ENCODE assay signal across 12 mouse cellular contexts in genomic region chr11:85850758-85851157, GRCm38 (mm10). TPM values are rescaled to one million over a fixed set of nuclear protein-coding genes. Genes with fewer than 3 reads are reported as not detected.
DNase-seq lines count a peak whose midpoint lies in the region; ATAC-seq and TF ChIP-seq lines count a peak whose summit lies in the region.
"Had no signal": no experiment of that assay in that cellular context is flagged by ENCODE, and none has a peak within 500 bp of the region (broad histone marks: within the 10 kb centered on the region; RNA-seq: fewer than 3 reads in every experiment).

No protein-coding gene starts in this region.

- no peak overlapping the region for H3K27ac ChIP-seq in kidney, embryonic 15.5 days
- no peak overlapping the region for H3K27ac ChIP-seq in thymus, adult 2 months (ENCODE audit: control insufficient read depth, insufficient read depth, low read length)

- no peaks in the 10 kb centered on the region for H3K36me3 ChIP-seq in kidney, embryonic 15.5 days
- H3K36me3 ChIP-seq in thymus, adult 2 months (ENCODE audit: control insufficient read depth, insufficient read depth, low read length): no peaks in the 10 kb centered on the region

- TF ChIP-seq CTCF in thymus, adult 2 months (IDR thresholded peaks at IDR 0.05; ENCODE audit: borderline replicate concordance, control insufficient read depth, extremely low read depth, insufficient read depth, low read length, poor library complexity): no peak

- H3K9ac ChIP-seq in kidney, embryonic 15.5 days: no peak overlapping the region

- ATAC-seq in kidney, embryonic 15.5 days (replicated peaks; ENCODE audit: low FRiP score): no peak
- ATAC-seq: CD4-positive, CD25-positive, alpha-beta regulatory T cell, adult 4 months had no signal

- H3K4me3 ChIP-seq in kidney, embryonic 15.5 days (replicated peaks): no peak overlapping the region
- no peak overlapping the region for H3K4me3 ChIP-seq in thymus, adult 2 months (ENCODE audit: control insufficient read depth, insufficient read depth, low read length)

- peaks cover 15% of the 10 kb centered on the region for H3K27me3 ChIP-seq in kidney, embryonic 15.5 days
- H3K27me3 ChIP-seq in thymus, adult 2 months (ENCODE audit: control insufficient read depth, insufficient read depth, low read length): no peaks in the 10 kb centered on the region; the same call in 1 of the 2 replicates

- DNase-seq in embryo, embryonic 10.5 days (ENCODE audit: low spot score): peak; percentile 52
- no peak for DNase-seq in embryo, embryonic 10 days (ENCODE audit: low spot score)
- peak; percentile 47 to 61 for DNase-seq in kidney, postnatal 4 days
- peak; percentile 19 for DNase-seq in 3T3-L1 (ENCODE audit: low read depth, low spot score)
- DNase-seq in R1 (ENCODE audit: low read depth, low spot score): peak; percentile 70
- DNase-seq in thymus, adult 2 months: no peak
- no peak for DNase-seq in right cerebral cortex, postnatal 14 days
- DNase-seq: adrenal gland, adult 8-10 months; cerebellum, adult 9-11 months had no signal

- H3K4me2 ChIP-seq in kidney, embryonic 15.5 days: no peak overlapping the region

- no peaks in the 10 kb centered on the region for H3K9me3 ChIP-seq in kidney, embryonic 15.5 days (replicated peaks)

- H3K4me1 ChIP-seq in kidney, embryonic 15.5 days: peaks cover 14% of the 10 kb centered on the region
- no peaks in the 10 kb centered on the region for H3K4me1 ChIP-seq in thymus, adult 2 months (replicated peaks; ENCODE audit: control insufficient read depth, insufficient read depth, low read length)

- TF ChIP-seq POLR2A in thymus, adult 2 months (IDR thresholded peaks at IDR 0.05; ENCODE audit: control insufficient read depth, extremely low read depth, insufficient read depth, low read length, poor library complexity): no peak

- WGBS in kidney, embryonic 15.5 days: 44% methylated on average over 6 of the region's 6 CpGs
- WGBS in thymus, adult 2 months: 68% methylated on average over 6 of the region's 6 CpGs

RNA-seq across cellular contexts. Expression of gene Gm11444, which starts 0.6 kb away (rescaled TPM):
- polyA plus RNA-seq in kidney, embryonic 15.5 days (2015; fragmentation: Nextera tagmentation; extraction: Ambion mirVana): not detected in 2 replicates
- not detected in 2 replicates for polyA plus RNA-seq in thymus, adult 2 months (2012; rRNA removed)
- polyA plus RNA-seq: small intestine, adult 2 months had no signal

RNA-seq across cellular contexts. Expression of gene Tbx2, which starts 18.4 kb away (rescaled TPM):
- 11.2 and 11.4 TPM in 2 replicates for polyA plus RNA-seq in kidney, embryonic 15.5 days (2015; fragmentation: Nextera tagmentation; extraction: Ambion mirVana)
- polyA plus RNA-seq in thymus, adult 2 months (2012; rRNA removed): 2.7 and 3.5 TPM in 2 replicates
- polyA plus RNA-seq: CD4-positive, CD25-positive, alpha-beta regulatory T cell, adult 4 months had no signal

RNA-seq across cellular contexts. Expression of gene Tbx4, which starts 35.5 kb away (rescaled TPM):
- 0.36 and 0.56 TPM in 2 replicates for polyA plus RNA-seq in kidney, embryonic 15.5 days (2015; fragmentation: Nextera tagmentation; extraction: Ambion mirVana)
- polyA plus RNA-seq in thymus, adult 2 months (2012; rRNA removed): 0.06 and 0.08 TPM in 2 replicates
- polyA plus RNA-seq: CD4-positive, CD25-positive, alpha-beta regulatory T cell, adult 4 months had no signal

Comparison
In these comparisons a context has a peak if more than half of its experiments do, and no peak if none do; other contexts are left out.
1. DNase-seq: peak in embryo, embryonic 10.5 days (single experiment), kidney, postnatal 4 days (2 of 2), 3T3-L1 (single experiment) and R1 (single experiment); none in embryo, embryonic 10 days (single experiment), thymus, adult 2 months (single experiment) and right cerebral cortex, postnatal 14 days (single experiment).